Mouse (Mus musculus): ENCODE data around the gene Rps18. TPM values are rescaled to one million over a fixed set of nuclear protein-coding genes. Genes with fewer than 3 reads are reported as not detected.
A peak's percentile ranks its signal among the peaks of the same experiment; 100 is the strongest.
"Not testable (repeated sequence)": the region's sequence is repeated elsewhere in the genome, so short reads cannot be mapped to it uniquely, and the experiment has no call there.

Rps18 gene
- total RNA-seq, 2 experiments from 2014 or later, result 464 to 543 TPM

GRCm38 (mm10) chr17:33914969-33915391, 40.8 kb downstream of the Rps18 start:
- DNase-seq, result no peak
- intact Hi-C loops (cut with DNase I; ENCODE audit: low total_unique reads), result no loop called here

GRCm38 (mm10) chr17:33913905-33914304, 41.9 kb downstream of the Rps18 start:
- DNase-seq, result no peak
- intact Hi-C loops (cut with DNase I; ENCODE audit: low total_unique reads), result no loop called here

DNA sequence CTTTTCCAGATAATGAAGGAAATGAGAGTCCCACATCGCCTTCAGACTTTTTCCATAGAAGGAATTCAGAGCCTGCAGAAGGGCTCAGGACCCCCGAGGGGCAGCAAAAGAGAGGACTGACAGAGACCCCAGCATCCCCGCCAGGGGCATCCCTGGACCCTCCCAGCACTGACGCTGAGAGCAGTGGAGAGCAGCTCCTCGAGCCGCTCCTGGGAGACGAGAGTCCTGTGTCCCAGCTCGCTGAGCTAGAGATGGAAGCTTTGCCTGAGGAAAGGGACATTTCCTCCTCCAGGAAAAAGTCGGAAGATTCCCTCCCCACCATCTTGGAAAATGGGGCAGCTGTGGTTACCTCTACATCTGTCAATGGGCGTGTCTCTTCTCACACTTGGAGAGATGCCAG, 42.5 kb downstream of the Rps18 start:
- intact Hi-C loops (cut with DNase I; ENCODE audit: low total_unique reads), result no loop called here
- DNase-seq, result no peak

DNA sequence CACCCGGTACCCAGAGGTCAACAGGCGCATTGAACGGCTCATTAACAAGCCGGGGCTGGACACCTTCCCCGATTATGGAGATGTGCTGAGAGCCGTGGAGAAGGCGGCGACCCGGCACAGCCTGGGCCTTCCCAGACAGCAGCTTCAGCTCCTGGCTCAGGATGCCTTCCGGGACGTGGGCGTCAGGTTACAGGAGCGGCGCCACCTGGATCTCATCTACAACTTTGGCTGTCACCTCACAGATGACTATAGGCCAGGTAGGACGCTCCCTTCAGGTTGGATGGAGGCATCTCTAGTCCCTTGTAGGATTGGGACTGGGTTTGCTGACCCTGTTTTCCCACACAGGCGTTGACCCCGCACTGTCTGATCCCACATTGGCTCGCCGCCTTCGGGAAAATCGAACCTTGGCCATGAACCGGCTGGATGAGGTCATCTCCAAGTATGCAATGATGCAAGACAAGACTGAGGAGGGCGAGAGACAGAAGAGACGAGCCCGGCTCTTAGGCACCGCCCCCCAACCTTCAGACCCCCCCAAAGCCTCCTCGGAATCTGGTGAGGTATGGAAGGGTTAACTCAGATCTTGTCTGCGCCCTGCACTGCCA, 43.9 kb downstream of the Rps18 start:
- DNase-seq, result no peak
- intact Hi-C loops (cut with DNase I; ENCODE audit: low total_unique reads), result no loop called here

- intact Hi-C loops (cut with DNase I; ENCODE audit: low total_unique reads), result no loop called here
These were observed 44.6 kb downstream of the Rps18 start for GRCm38 (mm10) chr17:33911052-33911812.

DNA sequence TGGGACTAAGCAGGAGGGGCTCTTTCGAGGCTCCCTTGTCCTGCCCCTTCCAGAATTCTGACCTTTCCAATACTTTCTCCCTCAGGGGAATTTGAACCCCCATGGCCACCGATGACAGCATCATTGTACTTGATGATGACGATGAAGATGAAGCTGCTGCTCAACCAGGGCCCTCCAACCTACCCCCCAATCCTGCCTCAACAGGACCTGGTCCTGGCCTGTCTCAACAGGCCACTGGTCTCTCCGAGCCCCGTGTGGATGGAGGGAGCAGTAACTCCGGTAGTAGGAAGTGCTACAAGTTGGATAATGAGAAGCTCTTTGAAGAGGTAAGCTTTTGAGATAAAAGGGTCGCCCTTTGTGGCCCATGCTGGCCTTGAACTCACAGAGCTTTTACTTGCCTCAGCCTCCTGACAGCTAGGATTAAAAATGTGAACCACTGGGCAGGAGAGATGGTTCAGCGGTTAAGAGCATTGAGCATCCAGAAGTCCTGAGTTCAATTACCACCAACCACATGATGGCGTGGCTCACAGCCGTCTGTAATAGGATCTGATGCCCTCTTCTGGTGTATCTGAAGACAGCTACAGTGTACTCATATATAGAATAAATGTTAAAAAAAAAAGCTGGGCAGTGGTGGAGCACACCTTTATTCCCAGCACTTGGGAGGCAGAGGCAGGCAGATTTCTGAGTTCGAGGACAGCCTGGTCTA, 45.3 kb downstream of the Rps18 start:
- intact Hi-C loops (cut with DNase I; ENCODE audit: low total_unique reads), result no loop called here
- no peak for DNase-seq

More at GRCm38 (mm10) chr17:33911052-33911812, 44.6 kb downstream of the Rps18 start:
- DNase-seq, result no peak

DNA sequence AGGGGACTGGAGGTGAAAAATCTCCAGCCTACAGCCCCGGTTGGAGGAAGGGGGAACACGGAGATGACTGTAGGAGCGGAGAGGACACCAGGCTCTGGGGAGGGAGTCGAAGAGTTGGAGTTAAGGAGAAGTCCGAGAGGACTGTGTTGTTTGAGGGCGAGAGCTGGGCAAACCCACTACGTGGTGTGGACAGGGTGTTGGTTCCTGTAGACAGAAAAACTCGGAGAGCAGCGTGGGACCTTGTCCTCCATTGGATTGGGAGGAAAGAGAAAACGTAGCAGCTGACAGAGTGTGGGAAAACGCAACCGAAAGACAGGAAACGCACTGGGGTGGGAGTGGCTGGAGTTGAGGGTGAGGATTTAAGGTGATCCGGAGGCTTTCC, 45.9 kb downstream of the Rps18 start:
- intact Hi-C loops (cut with DNase I; ENCODE audit: low total_unique reads), result no loop called here
- DNase-seq, result no peak

- intact Hi-C loops (cut with DNase I; ENCODE audit: low total_unique reads), result no loop called here
These were observed 46.5 kb downstream of the Rps18 start, which contains the start of gene Daxx for GRCm38 (mm10) chr17:33909077-33909868. Gene Daxx, plus strand, starts transcription at chr17:33909414.

DNA sequence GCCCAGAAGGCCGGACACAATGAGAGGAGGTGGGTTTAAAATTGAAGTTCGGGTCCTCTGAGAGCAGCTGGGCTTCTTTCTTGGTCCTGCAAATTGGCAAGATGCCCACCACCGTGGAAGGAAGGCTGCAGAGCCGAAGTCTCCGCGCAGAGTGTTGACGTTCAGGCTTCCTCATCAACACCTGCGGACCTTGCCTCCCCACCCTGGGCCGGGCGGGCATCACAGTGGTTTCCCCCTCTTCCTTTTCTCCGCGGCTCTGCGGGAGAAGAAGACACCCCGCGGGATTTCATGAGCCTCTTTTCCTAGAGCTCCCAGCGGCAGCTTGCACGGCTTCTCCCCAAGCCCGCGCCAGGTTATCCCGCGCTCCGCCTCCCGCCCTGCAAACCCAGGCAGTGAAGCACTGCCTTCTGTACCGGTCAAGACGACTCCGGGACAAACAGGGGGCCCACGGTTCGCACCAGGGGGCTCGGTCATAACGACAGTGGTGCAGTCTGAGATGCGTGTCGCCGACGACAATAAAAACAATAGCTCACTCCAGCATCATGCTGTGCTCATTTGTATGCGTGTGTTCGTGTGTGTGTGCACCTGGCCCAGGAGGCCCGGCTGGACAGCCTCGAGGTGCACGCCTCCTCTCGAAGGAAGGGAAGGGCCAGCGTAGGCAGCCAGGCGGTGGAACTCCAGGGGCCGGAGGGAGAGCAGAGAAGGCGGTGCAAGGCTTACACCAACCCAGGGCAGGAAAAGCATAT, 47.3 kb downstream of the Rps18 start:
- intact Hi-C loops (cut with DNase I; ENCODE audit: low total_unique reads), result no loop called here
- DNase-seq, result peak; percentile 47

More at GRCm38 (mm10) chr17:33909077-33909868, 46.5 kb downstream of the Rps18 start, which contains the start of gene Daxx:
- DNase-seq, result peak; percentile 99

- not testable (repeated sequence) for DNase-seq
- intact Hi-C loops (cut with DNase I; ENCODE audit: low total_unique reads), result loop anchor here (5.0 kb wide), 1 partner anchor 503 kb away; no protein-coding TSS in a partner anchor
These were observed 51.0 kb downstream of the Rps18 start, which contains the start of gene Platr17 for GRCm38 (mm10) chr17:33904835-33905234. Gene Platr17, plus strand, starts transcription at chr17:33905135.

DNA sequence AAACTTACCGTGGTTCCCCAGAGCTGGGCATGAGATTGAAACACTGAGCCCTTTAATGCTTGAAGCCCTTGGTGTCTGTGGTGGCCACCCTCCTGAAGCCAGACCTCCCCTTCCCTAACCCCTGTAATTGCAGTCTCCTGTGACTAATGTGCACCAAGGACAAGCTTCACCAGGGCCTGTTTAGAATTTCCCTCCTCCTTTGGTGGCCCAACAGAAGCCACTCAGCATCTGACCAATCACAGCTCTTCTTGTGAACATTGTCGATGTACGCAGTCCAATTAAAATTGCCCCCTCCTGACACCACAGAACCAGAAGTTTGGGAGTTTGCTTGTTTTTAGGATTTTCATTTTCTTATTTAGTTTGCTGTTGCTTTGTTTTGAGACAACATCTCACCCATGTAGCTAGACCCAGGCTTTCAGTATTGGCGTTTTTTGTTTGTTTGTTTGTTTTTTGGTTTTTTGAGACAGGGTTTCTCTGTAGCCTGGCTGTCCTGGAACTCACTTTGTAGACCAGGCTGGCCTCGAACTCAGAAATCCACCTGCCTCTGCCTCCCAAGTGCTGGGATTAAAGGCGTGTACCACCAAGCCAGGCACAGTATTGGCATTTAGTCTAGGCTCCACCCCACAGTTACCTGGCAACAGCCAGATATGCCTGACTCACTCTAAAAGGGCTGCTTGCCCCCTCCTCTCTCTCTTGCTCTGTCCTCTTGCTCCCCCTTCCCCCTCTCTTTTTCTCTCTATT, 51.7 kb downstream of the Rps18 start:
- intact Hi-C loops (cut with DNase I; ENCODE audit: low total_unique reads), result loop anchor here (5.0 kb wide), 1 partner anchor 502 kb away; no protein-coding TSS in a partner anchor
- not testable (repeated sequence) for DNase-seq

DNA sequence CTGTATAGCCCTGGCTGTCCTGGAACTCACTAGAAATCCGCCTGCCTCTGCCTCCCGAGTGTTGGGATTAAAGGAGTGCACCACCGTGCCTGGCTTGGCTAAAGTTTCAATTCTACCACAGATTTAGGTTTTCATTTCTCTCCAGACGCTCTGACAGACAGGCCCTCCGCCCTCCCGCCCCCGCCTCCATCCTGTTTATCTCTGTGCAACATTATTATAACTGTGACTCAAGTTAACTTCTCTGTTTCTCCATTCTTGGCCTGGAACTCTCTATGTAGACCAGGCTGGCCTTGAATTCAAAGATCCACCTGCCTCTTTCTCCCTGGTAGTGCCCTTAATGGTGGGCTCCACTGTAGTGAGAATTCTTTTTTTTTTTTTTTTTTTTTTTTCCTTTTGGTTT, 53.3 kb downstream of the Rps18 start:
- no peak for DNase-seq
- intact Hi-C loops (cut with DNase I; ENCODE audit: low total_unique reads), result loop anchor here (5.0 kb wide), 1 partner anchor 500 kb away; no protein-coding TSS in a partner anchor

- no peak for DNase-seq
- intact Hi-C loops (cut with DNase I; ENCODE audit: low total_unique reads), result loop anchor here (5.0 kb wide), 1 partner anchor 500 kb away; no protein-coding TSS in a partner anchor
These were observed 53.7 kb downstream of the Rps18 start for GRCm38 (mm10) chr17:33902079-33902478.

Other genes with a start within 250 kb of the Rps18 start
- 10 to 100 TPM; 76.0 to 78.6 TPM for gene March2, start 237.3 kb downstream of the Rps18 start, total RNA-seq (2021)
- gene Rab11b, start 195.5 kb downstream of the Rps18 start, total RNA-seq (2021), result 100 to 1,000 TPM; 154 to 159 TPM
- gene Angptl4, start 174.2 kb downstream of the Rps18 start, total RNA-seq (2021), result 10 to 100 TPM in 1 of 2 experiments, 1 to 10 TPM in 1; 9.6 to 25.8 TPM
- gene Kank3, start 145.5 kb downstream of the Rps18 start, total RNA-seq (2021), result 10 to 100 TPM; 20.8 to 35.1 TPM
- 100 to 1,000 TPM; 867 to 957 TPM for gene Rps28, start 131.4 kb downstream of the Rps18 start, total RNA-seq (2021)
- gene Ndufa7, start 131.4 kb downstream of the Rps18 start, total RNA-seq (2021), result 100 to 1,000 TPM; 327 to 338 TPM
- 10 to 100 TPM; 17.6 to 19.8 TPM for gene Cd320, start 112.9 kb downstream of the Rps18 start, total RNA-seq (2021)
- gene Gm7029, start 82.2 kb downstream of the Rps18 start, total RNA-seq (2021), result not detected
- gene Kifc1, start 65.3 kb downstream of the Rps18 start, total RNA-seq (2021), result 1 to 10 TPM; 3.3 to 4.4 TPM
- gene Platr17, start 50.9 kb downstream of the Rps18 start, total RNA-seq (2021), result not detected
- 10 to 100 TPM; 10.2 to 13.8 TPM for gene Daxx, start 46.6 kb downstream of the Rps18 start, total RNA-seq (2021)
- gene Tapbp, start 40.1 kb downstream of the Rps18 start, total RNA-seq (2021), result 10 to 100 TPM; 32.9 to 35.7 TPM
- 10 to 100 TPM; 13.5 to 16.1 TPM for gene Zbtb22, start 40.1 kb downstream of the Rps18 start, total RNA-seq (2021)
- 10 to 100 TPM; 24.4 to 24.7 TPM for gene Rgl2, start 26.5 kb downstream of the Rps18 start, total RNA-seq (2021)
- gene Pfdn6, start 15.7 kb downstream of the Rps18 start, total RNA-seq (2021), result 10 to 100 TPM; 53.6 to 54.9 TPM
- gene Wdr46, start 15.3 kb downstream of the Rps18 start, total RNA-seq (2021), result 10 to 100 TPM; 11.1 to 12.3 TPM
- gene B3galt4, start 4.5 kb downstream of the Rps18 start, total RNA-seq (2021), result 1 to 10 TPM; 2.3 to 2.7 TPM
- 10 to 100 TPM; 30.5 to 33.1 TPM for gene Vps52, start 189 bp downstream of the Rps18 start, total RNA-seq (2021)
- gene H2-K1, start 44.3 kb upstream of the Rps18 start, total RNA-seq (2021), result 10 to 100 TPM; 26.5 to 40.1 TPM
- gene Ring1, start 68.7 kb upstream of the Rps18 start, total RNA-seq (2021), result 10 to 100 TPM; 11.3 to 13.1 TPM
- gene H2-Ke6, start 72.1 kb upstream of the Rps18 start, total RNA-seq (2021), result 10 to 100 TPM; 50.1 to 51.3 TPM
- 10 to 100 TPM; 44.9 to 60.1 TPM for gene Slc39a7, start 75.7 kb upstream of the Rps18 start, total RNA-seq (2021)
- 10 to 100 TPM; 35.2 to 35.8 TPM for gene Rxrb, start 75.8 kb upstream of the Rps18 start, total RNA-seq (2021)
- gene Col11a2, start 83.4 kb upstream of the Rps18 start, total RNA-seq (2021), result 10 to 100 TPM; 51.1 to 56.0 TPM
- not detected for gene H2-Oa, start 136.3 kb upstream of the Rps18 start, total RNA-seq (2021)
- gene H2-DMa, start 163.5 kb upstream of the Rps18 start, total RNA-seq (2021), result 1 to 10 TPM; 2.3 to 3.6 TPM
- gene Brd2, start 166.6 kb upstream of the Rps18 start, total RNA-seq (2021), result 10 to 100 TPM; 75.2 to 75.5 TPM
- under 1 TPM; 0.45 to 0.47 TPM for gene H2-DMb2, start 187.3 kb upstream of the Rps18 start, total RNA-seq (2021)
- 1 to 10 TPM; 1.0 to 1.4 TPM for gene H2-DMb1, start 197.1 kb upstream of the Rps18 start, total RNA-seq (2021)
- gene Tap1, start 231.6 kb upstream of the Rps18 start, total RNA-seq (2021), result 1 to 10 TPM; 1.7 to 2.6 TPM
- gene Psmb9, start 231.8 kb upstream of the Rps18 start, total RNA-seq (2021), result 1 to 10 TPM; 1.8 to 2.0 TPM
- gene Psmb8, start 241.7 kb upstream of the Rps18 start, total RNA-seq (2021), result 1 to 10 TPM; 2.9 to 3.4 TPM
- gene Tap2, start 247.5 kb upstream of the Rps18 start, total RNA-seq (2021), result 1 to 10 TPM; 4.7 to 5.3 TPM

Data from gastrocnemius, postnatal 14 days (tissue).